8 mouse cellular contexts compared by ENCODE assay signal in genomic region chr11:118911307-118912070, GRCm38 (mm10). TPM values are rescaled to one million over a fixed set of nuclear protein-coding genes. Genes with fewer than 3 reads are reported as not detected.
DNase-seq lines count a peak whose midpoint lies in the region; ATAC-seq lines count a peak whose summit lies in the region.
"Had no signal": no experiment of that assay in that cellular context is flagged by ENCODE, and none has a peak within 500 bp of the region (broad histone marks: within the 10 kb centered on the region; RNA-seq: fewer than 3 reads in every experiment).

TSS of gene Rbfox3 (minus strand) at chr11:118911597.

- 63% methylated on average over 4 of the region's 4 CpGs for WGBS in hindbrain, embryonic 13.5 days
- 53% methylated on average over 4 of the region's 4 CpGs for WGBS in neural tube, embryonic 13.5 days

- peak within 1 kb of the TSS; percentile 88 for H3K4me2 ChIP-seq in hindbrain, embryonic 13.5 days
- peak within 1 kb of the TSS; percentile 89 for H3K4me2 ChIP-seq in neural tube, embryonic 13.5 days

- H3K27me3 ChIP-seq in hindbrain, embryonic 13.5 days, result peaks cover 15% of the 10 kb centered on the region
- peaks cover 28% of the 10 kb centered on the region for H3K27me3 ChIP-seq in neural tube, embryonic 13.5 days

- no peak for ATAC-seq in hindbrain, embryonic 13.5 days (ENCODE audit: low FRiP score)
- ATAC-seq in neural tube, embryonic 13.5 days (ENCODE audit: low read depth), result no peak

- no peak within 1 kb of the TSS for H3K4me3 ChIP-seq in hindbrain, embryonic 13.5 days
- no peak within 1 kb of the TSS for H3K4me3 ChIP-seq in neural tube, embryonic 13.5 days

- H3K36me3 ChIP-seq in hindbrain, embryonic 13.5 days, result no peaks in the 10 kb centered on the region
- H3K36me3 ChIP-seq in neural tube, embryonic 13.5 days, result no peaks in the 10 kb centered on the region
- H3K36me3 ChIP-seq: kidney, embryonic 15.5 days had no signal

- peaks cover 48% of the 10 kb centered on the region for H3K4me1 ChIP-seq in hindbrain, embryonic 13.5 days (replicated peaks)
- peaks cover 39% of the 10 kb centered on the region for H3K4me1 ChIP-seq in neural tube, embryonic 13.5 days (replicated peaks)

- 0 out of 2 replicates have a peak within 1 kb of the TSS, but pooled peaks have one; percentile 13 for H3K9ac ChIP-seq in hindbrain, embryonic 13.5 days
- H3K9ac ChIP-seq in neural tube, embryonic 13.5 days, result peak within 1 kb of the TSS; percentile 98; the same call in 1 of the 2 replicates
- H3K9ac ChIP-seq: kidney, embryonic 15.5 days had no signal

- H3K9me3 ChIP-seq in hindbrain, embryonic 13.5 days, result no peaks in the 10 kb centered on the region
- H3K9me3 ChIP-seq in neural tube, embryonic 13.5 days, result no peaks in the 10 kb centered on the region
- H3K9me3 ChIP-seq: kidney, embryonic 15.5 days had no signal

- peak in 1 of 2 experiments; percentile 52 for DNase-seq in left cerebral cortex, adult 18-20 months (ENCODE audit: low spot score in 2 of 2)
- no peak for DNase-seq in left cerebral cortex, adult 11 months (ENCODE audit: low spot score)
- peak; percentile 90 for DNase-seq in cerebellum, adult 9-10 months
- DNase-seq in thymus, postnatal 0 days (ENCODE audit: low spot score), result no peak
- no peak for DNase-seq in spleen, adult 18-20 months

- H3K27ac ChIP-seq in hindbrain, embryonic 13.5 days, result peak within 1 kb of the TSS; percentile 99
- peak within 1 kb of the TSS; percentile 99 for H3K27ac ChIP-seq in neural tube, embryonic 13.5 days (replicated peaks)
- H3K27ac ChIP-seq: kidney, embryonic 15.5 days had no signal

RNA-seq across cellular contexts. Expression of gene Rbfox3, which starts in this region (rescaled TPM):
- 100 to 1,000 TPM; 301 to 331 TPM for total RNA-seq in left cerebral cortex, adult 18-20 months (2021)
- 54.3 and 55.2 TPM in 2 replicates for polyA plus RNA-seq in hindbrain, embryonic 13.5 days (2015; fragmentation: Nextera tagmentation; extraction: Ambion mirVana)
- polyA plus RNA-seq in neural tube, embryonic 13.5 days (2015; fragmentation: Nextera tagmentation; extraction: Ambion mirVana), result 69.4 and 71.2 TPM in 2 replicates
- polyA plus RNA-seq in thymus, postnatal 0 days (2015; fragmentation: Nextera tagmentation; extraction: Ambion mirVana), result 0.26 and 0.28 TPM in 2 replicates

Comparison
In these comparisons a context has a peak if more than half of its experiments do, and no peak if none do; other contexts are left out.
1. RNA of gene Rbfox3 (polyA plus RNA-seq): 69.4 to 71.2 TPM in neural tube, embryonic 13.5 days and 54.3 to 55.2 TPM in hindbrain, embryonic 13.5 days; 0.26 to 0.28 TPM in thymus, postnatal 0 days; every median in the first group is over 10 times any median in the second.